Mouse (Mus musculus): ENCODE measurements around the gene Cfap99.
A peak's percentile ranks its signal among the peaks of the same experiment; 100 is the strongest.

GRCm38 (mm10) chr5:34336775-34337450 is 48.5 kb downstream of the Cfap99 start:
- peak; percentile 38 for TF ChIP-seq TBP (IDR thresholded peaks at IDR 0.05; ENCODE audit: low read depth, low read length)
- no peak for TF ChIP-seq CTCF (IDR thresholded peaks at IDR 0.05 in 2 of 3, conservative IDR thresholded peaks at IDR 0.05 in 1 of 3; ENCODE audit: control insufficient read depth in 1 of 3, insufficient read depth in 1 of 3, low read depth in 2 of 3, low read length in 3 of 3, poor library complexity in 1 of 3, severe bottlenecking in 1 of 3)
- peak; percentile 76; the same call in 1 of the 2 replicates for TF ChIP-seq MAZ (IDR thresholded peaks at IDR 0.05; ENCODE audit: low read depth, low read length)
- no peak for TF ChIP-seq TAL1 (IDR thresholded peaks at IDR 0.05; ENCODE audit: low read length)
- TF ChIP-seq USF1 (IDR thresholded peaks at IDR 0.05; ENCODE audit: low read depth, low read length): no peak
- TF ChIP-seq MAX (IDR thresholded peaks at IDR 0.05; ENCODE audit: low read length): peak; percentile 86
- TF ChIP-seq MYB (IDR thresholded peaks at IDR 0.05; ENCODE audit: low read depth, low read length): no peak
- peak; percentile 15 to 16; a peak in 1 of 4 replicates for TF ChIP-seq POLR2A (IDR thresholded peaks at IDR 0.05; ENCODE audit: control insufficient read depth in 1 of 2, insufficient read depth in 1 of 2, low read depth in 1 of 2, low read length in 2 of 2, poor library complexity in 1 of 2)
- peak; percentile 11; the same call in 1 of the 2 replicates for TF ChIP-seq HCFC1 (IDR thresholded peaks at IDR 0.05; ENCODE audit: low read depth, low read length)
- no peak for TF ChIP-seq RCOR1 (IDR thresholded peaks at IDR 0.05; ENCODE audit: low read depth, low read length)
- no peak for TF ChIP-seq EP300 (IDR thresholded peaks at IDR 0.05; ENCODE audit: low read depth in 1 of 2, low read length in 2 of 2)
- no peak; the same call in 1 of the 2 replicates for TF ChIP-seq CHD2 (IDR thresholded peaks at IDR 0.05; ENCODE audit: low read length)
